Mouse (Mus musculus): ENCODE results near the gene Ubash3b.

DNA sequence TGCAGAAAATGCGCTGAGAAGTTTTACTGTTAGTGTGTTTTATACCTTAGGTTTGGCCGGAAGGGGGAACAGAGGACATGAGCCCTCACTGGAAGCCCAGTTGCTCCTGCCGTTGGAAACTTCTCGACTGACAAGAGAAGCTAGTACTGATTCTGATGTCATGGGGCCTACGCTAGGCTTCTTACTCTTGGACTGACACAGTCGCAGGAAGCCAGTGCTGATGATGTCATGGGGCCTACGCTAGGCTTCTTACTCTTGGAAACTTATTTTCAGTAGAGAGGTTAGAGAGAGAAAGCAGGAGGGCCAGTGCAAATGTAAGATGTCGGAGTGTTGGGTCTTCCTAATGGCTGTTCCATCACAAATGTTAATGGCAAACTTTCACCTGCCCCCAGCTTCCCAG lies 57.8 kb downstream of the Ubash3b start:
- TF ChIP-seq GATA1 (IDR thresholded peaks at IDR 0.05; ENCODE audit: borderline replicate concordance, low read length) (no peak), FLI1 (IDR thresholded peaks at IDR 0.05; ENCODE audit: low read length) (no peak)

Data from megakaryocyte, embryonic 14.5 days (primary cell).